Mouse (Mus musculus): ENCODE data around the gene Smarcd3.
"Not testable (repeated sequence)": the region's sequence is repeated elsewhere in the genome, so short reads cannot be mapped to it uniquely, and the experiment has no call there.

The Smarcd3 gene

GRCm38 (mm10) chr5:24556709-24557108, 67.5 kb downstream of the Smarcd3 start, which contains the start of gene 4931409K22Rik:
TSS of gene 4931409K22Rik (minus strand) at chr5:24556809.
- DNase-seq (ENCODE audit: low read depth, low spot score), result no peak

DNA sequence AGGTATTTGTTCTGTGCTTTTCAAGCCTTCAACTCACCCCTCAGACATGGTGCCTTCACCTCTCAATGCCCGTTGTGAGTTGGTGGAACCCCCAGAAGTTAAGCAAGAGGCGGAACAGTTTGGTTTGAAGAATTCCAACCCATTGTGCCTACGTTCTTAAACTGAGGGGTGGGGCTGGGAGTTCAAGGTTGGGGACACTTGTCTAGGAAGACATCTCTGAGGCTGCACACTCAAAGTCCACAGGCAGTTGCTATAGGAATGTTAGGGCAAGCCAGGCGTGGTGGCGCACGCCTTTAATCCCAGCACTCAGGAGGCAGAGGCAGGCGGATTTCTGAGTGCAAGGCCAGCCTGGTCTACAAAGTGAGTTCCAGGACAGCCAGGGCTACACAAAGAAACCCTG, 68.9 kb downstream of the Smarcd3 start:
- not testable (repeated sequence) for DNase-seq (ENCODE audit: low read depth, low spot score)

DNA sequence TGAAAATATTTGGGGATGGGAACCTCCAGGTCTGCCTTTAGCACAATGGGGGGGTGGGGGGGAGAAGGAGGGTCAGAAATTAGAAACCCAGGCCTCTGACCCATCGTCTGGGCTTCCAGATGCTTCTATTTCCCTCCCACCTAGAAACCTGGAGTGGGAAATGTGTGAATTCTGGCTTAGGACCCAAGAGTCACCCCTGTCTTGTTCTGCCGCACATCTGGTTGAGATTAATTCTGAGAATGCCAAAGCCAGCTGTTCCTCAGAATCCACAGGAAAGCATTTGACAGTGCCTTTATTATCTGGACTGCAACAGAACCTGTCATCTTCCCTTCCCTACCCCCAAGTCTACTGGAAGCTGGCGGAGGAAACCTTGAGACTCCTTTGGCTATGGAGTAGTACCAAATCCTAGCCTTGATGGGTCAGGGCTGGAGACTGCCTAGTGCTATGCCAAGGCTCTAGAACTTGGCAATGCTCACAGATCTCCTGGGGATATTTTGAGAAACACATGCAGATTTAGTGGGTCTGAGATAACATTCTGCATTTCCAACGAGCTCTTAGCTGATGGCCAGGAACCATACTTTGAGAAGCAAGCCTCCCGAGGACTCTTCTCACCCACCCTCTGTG, 70.5 kb downstream of the Smarcd3 start:
- DNase-seq (ENCODE audit: low read depth, low spot score), result no peak

GRCm38 (mm10) chr5:24551317-24551688, 72.9 kb downstream of the Smarcd3 start:
- no peak for DNase-seq (ENCODE audit: low read depth, low spot score)

DNA sequence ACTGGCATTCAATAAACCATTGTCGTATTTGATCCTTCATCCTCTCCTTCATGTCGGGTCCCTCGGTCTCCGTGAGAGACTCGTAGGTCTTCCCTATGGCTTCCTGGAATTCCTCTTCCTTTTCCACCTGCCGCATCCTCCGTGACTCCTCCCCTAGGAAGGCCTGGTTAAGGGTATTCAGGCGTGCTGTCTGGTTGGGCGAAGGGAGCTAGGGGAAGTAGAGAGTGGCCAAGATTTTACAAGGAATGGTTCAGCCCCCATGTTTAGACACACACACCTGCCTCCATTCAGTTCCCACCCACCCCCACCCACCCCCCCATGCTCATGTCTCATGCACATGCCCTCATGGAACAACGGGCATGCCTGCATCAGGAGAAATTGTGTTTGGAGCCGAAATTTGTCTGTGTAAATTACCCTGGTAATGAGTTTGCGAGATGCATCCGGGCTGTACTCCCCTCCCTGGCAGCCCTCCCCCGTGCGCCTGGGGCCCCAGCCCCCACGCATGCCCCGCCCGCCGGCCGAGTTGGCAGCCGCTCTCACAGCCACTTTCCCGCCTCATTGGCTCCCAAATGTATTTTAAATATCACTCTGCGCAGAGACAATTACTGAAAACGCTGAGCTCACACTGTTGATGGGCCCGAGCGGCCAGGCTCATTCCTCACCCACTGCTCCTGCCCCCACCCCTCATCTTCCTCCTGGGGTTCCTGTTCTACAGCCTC, 73.5 kb downstream of the Smarcd3 start:
- no peak for DNase-seq (ENCODE audit: low read depth, low spot score)

GRCm38 (mm10) chr5:24542643-24543042, 81.6 kb downstream of the Smarcd3 start:
- DNase-seq (ENCODE audit: low read depth, low spot score), result no peak

GRCm38 (mm10) chr5:24541144-24541569, 83.1 kb downstream of the Smarcd3 start:
- no peak for DNase-seq (ENCODE audit: low read depth, low spot score)
